Mouse (Mus musculus) forebrain, embryonic 11.5 days (tissue): ENCODE measurements around the gene Eno1. TPM values are rescaled to one million over a fixed set of nuclear protein-coding genes. Genes with fewer than 3 reads are reported as not detected.

Experiments
- ATAC-seq: fragments of 200-750 bp; cut with Nextera tagmentation; replicated peaks from 2 replicates; pipeline ENCODE4 v1.8.0; 2017; ENCODE audit warnings: moderate TSS enrichment; ENCODE audit not compliant: low FRiP score
- DNase-seq: peaks from one replicate; pipeline ENCODE4 v3.0.0-alpha.2; 2017; ENCODE audit warnings: low spot score
- H3K27ac ChIP-seq: fragments of 300-500 bp; sonication (generic); 2 replicates; pipeline ENCODE4 v1.5.1; 2014; ENCODE audit warnings: low read depth, low read length
- H3K27me3 ChIP-seq: fragments of 300-500 bp; sonication (generic); 2 replicates; pipeline ENCODE4 v1.6.1; 2014; ENCODE audit warnings: mild to moderate bottlenecking, low read length, mixed read lengths; ENCODE audit not compliant: control insufficient read depth, insufficient read depth
- H3K36me3 ChIP-seq: fragments of 300-500 bp; sonication (generic); 2 replicates; pipeline ENCODE4 v1.6.1; 2014; ENCODE audit warnings: mild to moderate bottlenecking, low read length, moderate library complexity, mixed read lengths; ENCODE audit not compliant: control insufficient read depth, insufficient read depth
- H3K4me1 ChIP-seq: fragments of 300-500 bp; sonication (generic); replicated peaks from 2 replicates; pipeline ENCODE4 v1.6.1; 2014; ENCODE audit warnings: low read length, mixed read lengths; ENCODE audit not compliant: control insufficient read depth, insufficient read depth
- H3K4me2 ChIP-seq: fragments of 300-500 bp; sonication (generic); 2 replicates; pipeline ENCODE4 v1.6.1; 2014; ENCODE audit warnings: low read depth, mild to moderate bottlenecking, low read length, moderate library complexity, mixed read lengths; ENCODE audit not compliant: severe bottlenecking
- H3K4me3 ChIP-seq: fragments of 300-500 bp; sonication (generic); 2 replicates; pipeline ENCODE4 v1.5.1; 2014; ENCODE audit warnings: low read depth, low read length
- H3K9ac ChIP-seq: fragments of 300-500 bp; sonication (generic); 2 replicates; pipeline ENCODE4 v1.6.1; 2014; ENCODE audit warnings: low read length
- H3K9me3 ChIP-seq: fragments of 300-500 bp; sonication (generic); 2 replicates; pipeline ENCODE4 v1.6.1; 2016; ENCODE audit warnings: low read length, mixed read lengths; ENCODE audit not compliant: control insufficient read depth
- WGBS: fragments of 180-500 bp; shearing (Covaris S2); extraction: QIAGEN DNeasy Blood & Tissue Kit; methylation state at CpG from one replicate; pipeline ENCODE4 v1.1.7; 2014; 5-methylcytosine and 5-hydroxymethylcytosine counted together
- polyA plus RNA-seq: library from polyadenylated mRNA; unstranded; fragments of >200 nt; fragmentation: Nextera tagmentation; extraction: Ambion mirVana; gene quantifications from 2 replicates; pipeline ENCODE4 v1.2.1, GENCODE M21; 2014

Gene Eno1
- polyA plus RNA-seq, 1 experiment from 2014 or later: 1,858 TPM

DNA sequence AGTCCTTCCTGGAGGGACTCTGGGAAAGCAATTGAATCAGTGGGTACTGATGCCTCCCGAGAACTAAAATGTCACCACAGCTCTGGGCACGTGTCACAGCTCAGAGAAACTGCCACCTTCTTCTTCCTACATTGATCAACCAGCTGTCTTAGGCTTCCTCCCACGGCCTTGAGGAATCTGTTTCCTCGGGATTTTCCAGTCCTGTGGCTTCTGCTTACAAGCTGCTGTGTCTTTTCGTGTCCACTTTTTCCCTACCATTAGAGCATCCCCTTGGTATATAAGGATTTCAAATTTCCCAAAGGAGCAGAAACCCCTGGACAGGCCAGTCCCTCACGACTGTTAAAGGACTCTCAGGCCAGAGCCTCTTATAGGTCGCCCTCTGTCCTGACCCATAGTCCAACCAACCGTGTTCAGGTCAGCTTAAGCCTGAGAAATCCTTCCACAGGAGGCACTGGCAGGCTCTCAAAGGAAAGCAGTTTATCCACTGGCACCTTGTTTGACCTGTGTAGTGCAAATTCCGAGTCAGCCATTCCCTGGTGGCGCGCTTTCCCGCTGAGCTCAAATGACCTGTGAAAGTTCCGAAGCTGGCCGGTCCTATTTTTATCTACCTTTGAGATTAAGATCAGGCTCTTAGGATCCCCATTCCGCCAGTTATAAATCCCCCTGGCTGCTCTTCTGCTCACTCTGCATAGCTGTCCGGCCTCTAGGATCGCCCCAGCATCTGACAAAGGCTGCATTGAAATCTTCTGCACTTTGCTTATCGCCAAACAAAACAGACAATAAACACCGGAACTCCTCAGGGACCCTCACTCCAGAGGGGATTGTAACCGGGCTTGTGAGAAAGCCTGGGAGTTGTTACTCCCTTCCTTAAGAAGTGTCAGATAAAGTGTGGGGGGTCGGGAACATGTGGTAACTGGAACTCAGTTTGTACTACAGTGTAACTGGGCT, 5.8 kb upstream of the Eno1 start:
- Histone ChIP-seq H3K27ac (no peak overlapping the region), H3K4me1 (peaks cover 21% of the 10 kb centered on the region), H3K36me3 (no peaks in the 10 kb centered on the region), H3K9ac (peak overlapping the region; percentile 27; the same call in 1 of the 2 replicates), H3K27me3 (no peaks in the 10 kb centered on the region), H3K4me3 (no peak overlapping the region), H3K4me2 (no peak overlapping the region; the same call in 1 of the 2 replicates), H3K9me3 (no peaks in the 10 kb centered on the region)
- DNase-seq (no peak), ATAC-seq (0 out of 2 replicates have a peak, but pooled peaks have one; percentile 9)
- 6% methylated on average over 21 of the region's 21 CpGs for WGBS

- Histone ChIP-seq H3K27ac (no peak overlapping the region), H3K4me1 (peaks cover 19% of the 10 kb centered on the region)
- 43% methylated on average over 8 of the region's 8 CpGs for WGBS
Measured at GRCm38 (mm10) chr4:150231871-150232270, 4.7 kb upstream of the Eno1 start.

DNA sequence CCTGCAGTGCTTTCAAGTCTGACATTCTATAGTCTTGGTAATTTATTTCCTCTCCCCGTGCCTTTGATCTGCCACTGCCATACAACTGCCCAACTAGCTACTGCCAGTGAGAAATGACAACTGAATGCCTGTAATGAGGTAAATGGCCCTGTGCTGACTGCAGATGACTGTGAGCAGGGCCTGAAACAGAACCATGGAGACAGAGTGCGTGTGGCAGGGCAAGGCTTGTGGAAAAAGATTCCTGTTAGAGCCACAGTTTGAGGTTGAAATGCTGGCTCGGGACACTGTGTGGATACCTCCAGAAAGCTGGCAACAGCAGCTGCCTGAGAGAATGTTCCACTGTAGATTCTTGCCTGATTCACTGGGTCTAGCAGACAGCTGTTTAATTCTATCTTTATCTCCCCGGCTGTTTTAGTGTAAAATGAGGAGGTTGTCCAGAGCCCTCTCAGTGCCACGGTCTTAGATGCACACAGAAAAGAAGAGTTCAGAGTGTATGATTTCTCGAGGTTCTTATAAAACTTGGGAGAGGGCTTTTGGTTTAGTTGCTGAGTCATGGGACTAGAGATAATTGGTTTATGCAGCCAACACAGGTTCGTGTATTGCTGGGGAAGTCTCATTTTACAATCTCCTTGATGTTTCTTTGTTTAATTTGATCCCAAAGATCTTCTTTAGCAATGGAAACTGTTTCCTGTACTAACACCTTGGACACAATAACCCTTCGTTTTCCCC, 1.8 kb upstream of the Eno1 start:
- DNase-seq: no peak

More at GRCm38 (mm10) chr4:150231871-150232270, 4.7 kb upstream of the Eno1 start:
- ATAC-seq (no peak), DNase-seq (peak; percentile 50)
- Histone ChIP-seq H3K27me3 (no peaks in the 10 kb centered on the region), H3K4me2 (no peak overlapping the region), H3K36me3 (no peaks in the 10 kb centered on the region), H3K9me3 (no peaks in the 10 kb centered on the region), H3K9ac (no peak overlapping the region), H3K4me3 (no peak overlapping the region)

DNA sequence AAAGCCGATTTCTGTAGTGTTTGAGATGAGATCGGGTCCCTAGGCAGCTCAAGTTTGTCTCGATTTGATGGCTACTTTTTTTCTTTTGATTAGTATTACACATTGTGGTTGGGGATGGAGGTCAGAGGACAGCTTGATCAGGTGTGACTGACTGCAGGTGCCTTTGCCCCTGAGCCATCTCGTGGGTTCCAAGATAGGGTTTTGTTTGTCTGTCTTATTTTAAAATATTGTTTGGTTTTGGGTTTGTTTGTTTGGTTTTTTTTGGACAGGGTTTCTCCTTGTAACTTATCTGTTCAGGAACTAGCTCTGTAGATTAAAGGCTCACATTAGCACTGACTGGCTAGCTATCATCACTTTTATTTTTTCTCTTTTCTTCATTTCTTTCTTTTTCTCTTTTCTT, 936 bp upstream of the Eno1 start:
- Histone ChIP-seq H3K27me3 (no peaks in the 10 kb centered on the region), H3K4me1 (peaks cover 20% of the 10 kb centered on the region), H3K27ac (no peak overlapping the region), H3K9me3 (no peaks in the 10 kb centered on the region), H3K36me3 (no peaks in the 10 kb centered on the region), H3K4me2 (no peak overlapping the region), H3K4me3 (no peak overlapping the region), H3K9ac (no peak overlapping the region)
- no peak for DNase-seq
- WGBS: 72% methylated on average over 4 of the region's 4 CpGs
- no peak for ATAC-seq

More for the DNA sequence above, 1.8 kb upstream of the Eno1 start:
- Histone ChIP-seq H3K9ac (no peak overlapping the region), H3K36me3 (no peaks in the 10 kb centered on the region), H3K27ac (peak overlapping the region; percentile 55), H3K4me3 (no peak overlapping the region), H3K4me2 (no peak overlapping the region), H3K9me3 (no peaks in the 10 kb centered on the region), H3K4me1 (peaks cover 26% of the 10 kb centered on the region), H3K27me3 (no peaks in the 10 kb centered on the region)
- 37% methylated on average over 8 of the region's 8 CpGs for WGBS
- ATAC-seq: no peak

DNA sequence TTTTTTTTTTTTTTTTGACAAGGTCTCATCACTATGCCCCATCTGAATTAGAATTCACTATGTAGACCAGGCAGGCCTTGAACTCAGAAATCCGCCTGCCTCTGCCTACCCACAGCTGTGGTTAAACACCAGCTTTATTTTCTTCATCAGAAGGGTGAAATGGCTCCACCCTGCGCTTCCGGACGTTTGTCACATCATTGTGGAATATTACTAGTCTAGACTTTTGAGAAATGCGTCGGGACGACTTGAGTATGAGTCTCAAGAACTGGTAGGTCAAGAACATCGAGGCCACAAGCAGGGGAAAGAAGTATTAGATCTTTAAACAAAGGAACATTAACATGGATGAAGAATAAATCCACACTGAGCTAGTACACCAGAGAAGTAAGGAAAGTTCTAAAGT, 490 bp upstream of the Eno1 start:
- Histone ChIP-seq H3K4me1 (peaks cover 16% of the 10 kb centered on the region), H3K4me2 (peak overlapping the region; percentile 63; the same call in 1 of the 2 replicates), H3K27ac (peak overlapping the region; percentile 99), H3K9ac (peak overlapping the region; percentile 90), H3K36me3 (no peaks in the 10 kb centered on the region; the same call in 1 of the 2 replicates), H3K9me3 (no peaks in the 10 kb centered on the region), H3K27me3 (no peaks in the 10 kb centered on the region), H3K4me3 (peak overlapping the region; percentile 77)
- DNase-seq (no peak), ATAC-seq (no peak)
- WGBS: 81% methylated on average over 8 of the region's 8 CpGs

DNA sequence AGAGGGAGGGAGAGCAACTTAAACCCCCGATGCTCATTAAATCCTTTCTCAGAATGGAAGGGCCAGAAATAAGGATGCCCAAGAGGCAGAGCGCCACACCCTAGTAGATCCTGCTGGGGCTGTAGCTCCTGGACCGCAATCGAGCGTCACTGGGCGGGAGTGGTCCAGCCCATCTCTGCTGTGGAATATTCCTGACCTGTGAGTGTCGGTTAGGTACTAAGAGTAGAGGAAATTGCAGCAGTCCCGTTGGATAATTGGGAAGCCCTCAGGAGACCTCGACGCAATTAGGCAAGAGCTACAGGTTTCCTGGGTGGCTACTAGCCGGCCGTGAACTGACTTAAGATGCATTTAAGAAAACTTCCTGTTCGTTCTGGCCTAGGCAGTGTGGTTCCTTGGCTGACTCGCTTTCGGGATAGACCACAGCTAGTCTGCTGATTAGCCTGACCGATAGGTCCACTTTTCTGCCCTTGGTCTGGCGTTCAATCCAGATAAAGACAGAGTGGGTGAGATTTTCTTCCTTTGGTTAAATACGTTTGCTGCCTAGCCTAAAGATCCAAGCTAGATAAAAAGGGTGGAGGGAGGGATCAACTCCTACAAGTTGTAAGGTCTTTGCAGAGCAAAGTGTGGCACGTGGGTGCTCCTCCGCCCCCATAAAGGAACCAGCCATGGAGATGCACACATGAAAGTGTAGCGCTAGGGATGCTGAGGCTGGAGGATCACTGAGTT, 1.3 kb downstream of the Eno1 start:
- H3K27ac ChIP-seq: peak overlapping the region; percentile 99
- peak overlapping the region; percentile 63 for H3K4me2 ChIP-seq
- H3K27me3 ChIP-seq: no peaks in the 10 kb centered on the region
- DNase-seq: peak; percentile 68
- H3K36me3 ChIP-seq: peaks cover 12% of the 10 kb centered on the region
- WGBS: under 1% methylated on average over 21 of the region's 21 CpGs
- H3K9me3 ChIP-seq: no peaks in the 10 kb centered on the region
- H3K4me3 ChIP-seq: peak overlapping the region; percentile 77
- H3K4me1 ChIP-seq: peaks cover 11% of the 10 kb centered on the region
- ATAC-seq: no peak
- H3K9ac ChIP-seq: peak overlapping the region; percentile 88

- ATAC-seq: no peak
- Histone ChIP-seq H3K27me3 (no peaks in the 10 kb centered on the region), H3K9ac (peak overlapping the region; percentile 88), H3K27ac (peak overlapping the region; percentile 99; the same call in 1 of the 2 replicates), H3K4me2 (peak overlapping the region; percentile 63), H3K4me1 (peaks cover 11% of the 10 kb centered on the region), H3K4me3 (peak overlapping the region; percentile 77), H3K36me3 (peaks cover 13% of the 10 kb centered on the region), H3K9me3 (no peaks in the 10 kb centered on the region)
- 3% methylated on average over 3 of the region's 3 CpGs for WGBS
- peak; percentile 51 for DNase-seq
Measured at GRCm38 (mm10) chr4:150238433-150239086, 2.0 kb downstream of the Eno1 start.

- Histone ChIP-seq H3K36me3 (peaks cover 13% of the 10 kb centered on the region), H3K9me3 (no peaks in the 10 kb centered on the region), H3K27ac (peak overlapping the region; percentile 1), H3K4me1 (peaks cover 11% of the 10 kb centered on the region), H3K9ac (peak overlapping the region; percentile 88), H3K27me3 (no peaks in the 10 kb centered on the region), H3K4me2 (peak overlapping the region; percentile 63), H3K4me3 (peak overlapping the region; percentile 77)
- peak; percentile 45 for DNase-seq
- 25% methylated on average over 5 of the region's 5 CpGs for WGBS
- ATAC-seq: no peak
Measured at GRCm38 (mm10) chr4:150239087-150239480, 2.6 kb downstream of the Eno1 start.
